Mouse (Mus musculus) MN1 (cell line): ENCODE data around the gene Slc35g3.
"Not testable (repeated sequence)": the region's sequence is repeated elsewhere in the genome, so short reads cannot be mapped to it uniquely, and the experiment has no call there.

Experiments
- DNase-seq: peaks from one replicate; pipeline ENCODE4 v3.0.0-alpha.2; 2016; ENCODE audit warnings: low spot score

Slc35g3 gene

GRCm38 (mm10) chr11:69754701-69755100 lies 7.1 kb downstream of the Slc35g3 start:
- DNase-seq, result peak; percentile 73

GRCm38 (mm10) chr11:69754233-69754632 lies 7.5 kb downstream of the Slc35g3 start:
- DNase-seq, result no peak

GRCm38 (mm10) chr11:69752686-69753085 lies 9.1 kb downstream of the Slc35g3 start:
- no peak for DNase-seq

- DNase-seq, result no peak
These were observed 10.1 kb downstream of the Slc35g3 start for GRCm38 (mm10) chr11:69751635-69752034.

GRCm38 (mm10) chr11:69731408-69731807 lies 30.4 kb downstream of the Slc35g3 start:
- DNase-seq, result not testable (repeated sequence)

DNA sequence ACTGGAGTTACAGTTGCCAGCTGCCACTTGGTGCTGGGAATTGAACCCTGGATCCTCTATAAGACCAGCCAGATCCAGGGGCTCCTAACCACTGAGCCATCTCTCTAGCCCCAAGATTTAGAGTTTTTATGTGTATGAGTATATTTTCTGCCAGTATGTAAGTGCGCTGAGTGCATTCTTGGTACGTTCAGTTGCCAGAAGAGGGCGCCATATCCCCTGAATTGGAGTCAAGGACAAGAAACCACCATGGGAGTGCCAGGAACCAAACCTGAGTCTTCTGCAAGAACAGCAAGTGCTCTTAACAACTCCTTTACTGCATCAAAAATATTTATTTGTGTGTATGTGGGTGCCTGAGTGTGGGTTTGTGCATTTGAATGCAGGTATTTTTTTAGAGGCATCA lies 32.7 kb downstream of the Slc35g3 start:
- DNase-seq, result peak; percentile 44

DNA sequence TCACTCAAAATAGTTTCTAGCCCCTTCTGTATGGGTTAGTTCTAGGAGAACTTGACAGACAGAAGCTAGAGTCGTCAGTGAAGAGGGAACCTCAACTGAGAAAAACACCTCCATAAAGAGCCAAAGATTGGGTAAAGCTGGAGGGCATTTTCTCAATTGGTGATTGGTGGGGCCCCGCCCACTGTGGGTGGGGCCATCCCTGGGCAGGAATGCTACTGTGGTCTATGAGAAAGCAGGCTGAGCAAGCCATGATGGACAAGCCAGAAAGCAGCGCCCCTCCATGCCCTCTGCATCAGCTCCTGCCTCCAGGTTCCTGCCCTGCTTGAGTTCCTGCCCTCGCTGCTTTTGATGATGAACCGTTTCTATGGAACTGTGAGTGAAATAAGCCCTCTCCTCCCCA lies 35.8 kb downstream of the Slc35g3 start:
- DNase-seq, result no peak

DNA sequence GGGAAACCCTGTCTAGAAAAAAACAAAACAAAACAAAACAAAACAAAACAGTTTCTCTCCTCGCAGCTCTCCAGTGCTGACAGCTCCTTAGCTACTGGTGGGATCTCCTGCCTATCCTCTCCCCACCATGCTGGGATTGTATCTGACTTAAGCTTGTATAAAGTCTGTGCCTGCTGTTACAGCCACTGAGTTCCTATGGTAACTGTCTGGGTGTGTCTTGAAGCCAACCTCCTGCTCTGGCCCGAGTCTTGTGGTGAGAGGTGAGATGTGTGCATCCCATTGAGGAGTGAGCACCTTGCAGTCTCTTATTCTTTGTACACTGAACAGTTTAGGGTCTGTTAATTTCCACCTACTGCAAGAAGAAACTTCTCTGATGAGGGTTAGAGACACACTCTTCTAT lies 38.7 kb downstream of the Slc35g3 start:
- DNase-seq, result no peak

GRCm38 (mm10) chr11:69720852-69721251 lies 40.9 kb downstream of the Slc35g3 start:
- DNase-seq, result no peak

- no peak for DNase-seq
These were observed 42.3 kb downstream of the Slc35g3 start for GRCm38 (mm10) chr11:69719423-69719822.

DNA sequence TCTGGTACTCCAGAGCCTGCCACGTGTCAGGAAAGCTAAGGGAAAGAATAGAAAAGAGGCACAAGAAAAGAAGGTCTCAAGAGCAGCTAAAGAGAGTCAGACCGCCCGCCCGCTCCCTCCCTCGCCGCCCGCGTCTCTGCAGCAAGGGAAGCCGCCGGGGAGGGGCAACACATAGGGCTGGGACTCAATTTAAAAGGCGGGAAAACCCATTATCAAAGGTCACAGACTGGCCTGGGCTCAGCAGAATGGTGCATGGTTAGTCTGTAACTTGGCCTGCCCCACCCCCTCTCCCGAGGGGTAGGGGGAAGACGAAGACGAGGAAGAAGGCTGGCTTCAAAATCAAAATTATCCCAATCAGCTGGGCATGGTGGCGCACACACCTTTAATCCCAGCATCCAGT lies 43.1 kb downstream of the Slc35g3 start:
- DNase-seq, result no peak

DNA sequence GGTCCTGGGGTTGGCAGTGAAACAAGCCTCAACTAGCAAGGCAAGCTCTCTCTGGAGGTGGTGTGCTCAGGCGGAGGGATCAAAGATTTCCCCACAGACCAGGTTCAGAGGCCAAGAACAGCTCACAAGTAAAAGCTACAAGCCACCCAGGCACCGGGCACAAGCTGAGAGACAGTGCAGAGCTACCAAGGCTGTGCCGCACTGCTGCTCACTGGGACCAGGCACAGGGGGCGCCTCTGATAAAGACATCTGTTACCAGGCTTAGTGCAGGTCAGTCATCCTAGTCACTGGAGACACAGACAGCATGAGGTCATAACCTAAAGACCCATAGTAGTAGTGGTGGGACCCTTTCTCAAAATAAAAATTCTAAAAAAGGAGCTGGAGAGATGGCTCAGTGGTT lies 44.8 kb downstream of the Slc35g3 start:
- no peak for DNase-seq

DNA sequence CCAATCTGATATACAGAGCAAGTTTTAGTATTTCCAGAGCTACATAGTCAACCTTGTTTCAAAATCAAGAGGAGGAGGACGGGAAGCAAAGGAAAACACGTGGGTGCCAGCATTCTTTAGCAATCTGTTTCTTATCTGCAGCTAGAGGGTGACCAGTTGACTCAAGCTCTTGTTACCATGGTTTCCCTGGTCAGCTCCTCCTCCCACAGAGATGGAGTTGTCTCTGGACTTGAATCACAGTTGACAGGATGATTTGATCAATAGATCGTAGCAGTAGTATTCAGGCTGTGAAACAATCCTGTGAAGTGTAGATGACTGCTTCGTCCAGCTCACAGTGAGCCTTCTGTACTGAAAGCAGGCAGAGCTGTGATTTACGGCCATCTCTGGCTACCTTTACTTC lies 45.8 kb downstream of the Slc35g3 start:
- peak; percentile 37 for DNase-seq

- DNase-seq, result peak; percentile 16
These were observed 46.3 kb downstream of the Slc35g3 start for GRCm38 (mm10) chr11:69715482-69715881.

DNA sequence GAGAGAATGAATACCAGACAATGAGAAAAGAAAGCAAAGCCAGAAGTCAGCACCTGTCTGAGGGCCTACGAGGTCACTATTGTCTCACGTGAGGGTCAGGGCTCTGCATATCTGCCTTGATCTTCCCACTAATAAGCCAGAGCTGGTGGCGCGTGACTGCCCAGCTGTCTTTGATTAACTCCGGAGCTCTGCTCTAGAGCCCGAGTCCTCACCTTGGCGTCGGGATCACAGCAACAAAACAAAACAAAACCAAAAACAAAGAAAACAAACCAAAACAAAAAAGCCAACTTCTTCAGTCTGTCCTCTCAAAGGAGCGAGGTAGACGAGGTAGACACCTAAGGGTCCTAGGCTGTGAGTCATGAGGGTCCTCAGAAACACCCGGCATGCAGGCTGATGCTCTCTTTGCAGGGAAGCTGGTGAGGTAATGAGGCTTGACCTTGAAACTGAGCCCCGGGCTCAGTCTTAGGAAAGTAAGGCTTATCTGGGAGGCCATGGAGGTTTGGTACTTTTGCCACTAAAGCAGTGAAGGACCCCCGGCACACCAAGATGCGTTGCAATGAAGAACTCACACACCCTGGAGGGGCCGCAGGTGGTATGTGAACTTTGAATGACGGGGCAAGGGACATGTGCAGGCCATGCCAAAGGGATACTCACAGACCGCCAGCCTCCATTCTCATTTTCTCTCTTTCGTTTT lies 47.0 kb downstream of the Slc35g3 start:
- DNase-seq, result peak; percentile 75

DNA sequence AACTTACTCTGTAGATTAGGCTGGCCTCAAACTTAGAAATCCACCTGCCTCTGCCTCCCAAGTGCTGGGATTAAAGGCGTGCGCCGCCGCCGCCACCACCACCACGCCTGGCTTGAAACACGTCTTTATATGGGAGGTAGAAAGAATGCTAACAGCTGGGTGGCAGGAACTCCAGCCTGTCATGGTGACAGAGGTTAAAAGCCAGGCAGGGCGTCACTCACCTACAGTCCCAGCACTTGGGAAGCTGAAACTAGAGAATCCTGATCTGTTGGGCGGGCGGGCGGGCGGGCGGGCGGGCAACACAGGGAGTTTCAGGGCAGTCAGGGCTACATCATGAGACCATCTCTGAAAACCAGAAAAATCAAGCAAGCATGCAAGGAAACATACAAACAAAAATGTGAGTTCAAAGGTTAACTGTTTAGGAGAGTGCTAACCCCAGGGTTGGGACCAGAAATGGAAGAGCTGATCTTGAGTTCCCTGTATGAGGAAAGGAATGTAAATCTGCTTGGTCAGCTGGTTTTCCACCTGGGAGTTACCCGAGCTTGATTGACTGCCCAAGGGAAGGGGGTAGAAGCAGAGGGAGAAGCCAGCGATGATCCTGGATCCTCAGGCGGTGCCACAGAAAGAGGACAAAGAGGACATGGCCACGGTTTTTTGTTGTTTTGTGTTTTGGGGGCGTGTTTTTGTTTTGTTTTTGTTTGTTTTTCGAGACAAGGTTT lies 48.7 kb downstream of the Slc35g3 start:
- no peak for DNase-seq

DNA sequence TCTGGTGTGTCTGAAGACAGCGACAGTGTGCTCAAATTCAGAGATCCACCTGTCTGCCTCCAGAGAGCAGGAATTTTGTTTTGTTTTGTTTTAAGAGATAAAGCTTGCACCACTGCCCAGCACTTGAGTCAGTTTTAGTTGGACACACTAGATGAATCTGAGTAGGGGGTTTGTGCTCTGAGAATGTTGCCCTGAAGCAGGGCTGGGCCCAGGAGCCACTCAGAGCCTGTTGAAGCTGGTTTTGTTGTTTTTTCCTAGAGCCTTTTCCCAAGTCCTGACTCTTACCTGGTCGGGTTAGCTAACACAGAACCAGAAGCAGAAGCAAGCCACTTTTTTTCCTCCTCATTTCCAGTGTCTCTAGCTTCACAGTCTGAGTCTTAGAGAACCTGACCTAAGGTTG lies 50.7 kb downstream of the Slc35g3 start:
- DNase-seq, result no peak

DNA sequence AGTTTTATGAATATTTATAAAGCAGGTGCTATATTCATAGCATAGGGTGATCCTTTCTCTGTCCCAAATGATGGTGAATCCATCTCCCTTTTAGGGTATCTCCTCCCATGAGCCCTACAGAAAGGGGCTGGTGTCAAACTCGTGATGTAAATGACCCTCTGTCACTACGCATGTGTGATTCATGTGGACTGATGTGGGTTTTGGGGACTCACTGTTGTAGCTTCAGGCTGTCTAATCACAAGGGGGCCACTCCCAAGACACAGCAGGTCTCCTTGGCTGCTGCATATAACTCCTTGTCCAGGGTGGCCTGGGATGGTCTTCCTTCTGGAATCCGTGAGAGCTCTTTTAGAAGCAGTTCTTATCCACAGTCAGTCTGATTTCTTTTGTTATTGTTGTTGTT lies 51.3 kb downstream of the Slc35g3 start:
- no peak for DNase-seq
